Mouse (Mus musculus): ENCODE results near the gene Rbbp8nl. TPM values are rescaled to one million over a fixed set of nuclear protein-coding genes. Genes with fewer than 3 reads are reported as not detected.
"Not testable (repeated sequence)": the region's sequence is repeated elsewhere in the genome, so short reads cannot be mapped to it uniquely, and the experiment has no call there.

Rbbp8nl gene
- total RNA-seq, 4 experiments from 2014 or later, result not detected

DNA sequence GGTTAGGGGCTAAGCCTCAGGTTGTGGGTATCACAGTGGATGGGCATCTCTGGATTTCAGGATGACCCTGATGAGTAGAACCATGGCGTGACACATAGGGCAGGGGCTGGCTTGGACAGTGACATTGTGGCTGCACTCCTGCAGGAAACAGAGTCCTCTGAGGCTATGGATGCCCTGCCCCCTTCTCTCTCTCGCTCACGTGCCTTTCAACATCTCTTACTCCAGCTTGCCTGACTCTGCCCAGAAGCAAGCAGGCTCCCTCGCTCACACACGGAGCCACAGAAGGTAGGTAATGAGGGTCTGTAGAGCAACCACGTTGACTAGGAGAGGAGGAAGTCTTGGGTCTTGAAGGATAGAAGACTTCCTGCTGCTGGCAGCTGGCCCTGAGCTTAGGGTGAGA, 824 bp upstream of the Rbbp8nl start:
- DNase-seq (ENCODE audit: low spot score in 2 of 2), result no peak

DNA sequence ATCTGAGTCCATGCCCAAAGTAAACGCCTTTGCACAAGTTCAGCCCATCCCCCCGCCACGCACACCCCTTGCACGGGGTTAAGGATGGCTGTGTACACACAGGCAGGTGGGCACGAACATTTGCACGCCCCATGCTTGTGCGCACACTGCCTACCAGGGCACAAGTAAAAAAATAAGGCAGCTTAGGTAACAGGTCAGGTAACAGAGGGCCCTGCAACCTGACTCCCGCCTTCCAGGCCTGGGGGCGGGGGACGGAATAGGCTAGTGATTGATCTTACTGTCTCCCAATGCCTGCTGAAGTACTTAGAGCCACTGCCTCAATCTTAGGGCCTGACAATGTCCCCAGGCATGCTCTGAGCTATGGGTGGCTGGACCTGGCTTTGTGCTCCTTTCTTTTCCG, 713 bp downstream of the Rbbp8nl start:
- no peak for DNase-seq (ENCODE audit: low spot score in 2 of 2)

DNA sequence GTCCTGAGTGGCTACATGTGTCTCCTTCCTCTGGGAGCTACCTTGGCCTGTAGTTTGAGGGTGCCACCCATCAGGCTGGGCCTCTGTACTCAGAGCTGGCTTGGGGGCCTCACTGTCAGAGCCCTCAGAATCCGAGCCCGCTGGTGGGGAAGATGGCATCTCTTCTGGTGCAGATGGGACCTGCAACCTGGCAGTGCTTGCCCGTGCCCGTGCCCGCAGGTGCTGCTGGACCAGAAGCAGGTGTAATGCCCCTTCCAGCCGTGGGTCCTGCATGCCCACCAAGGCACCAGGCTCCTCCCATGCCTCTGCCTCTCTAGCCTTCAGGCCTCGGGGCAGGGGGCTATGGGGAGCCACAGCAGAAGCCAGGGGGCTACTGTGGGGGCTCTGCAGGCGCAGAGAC, 10.4 kb downstream of the Rbbp8nl start:
- no peak for DNase-seq (ENCODE audit: low spot score in 2 of 2)

DNA sequence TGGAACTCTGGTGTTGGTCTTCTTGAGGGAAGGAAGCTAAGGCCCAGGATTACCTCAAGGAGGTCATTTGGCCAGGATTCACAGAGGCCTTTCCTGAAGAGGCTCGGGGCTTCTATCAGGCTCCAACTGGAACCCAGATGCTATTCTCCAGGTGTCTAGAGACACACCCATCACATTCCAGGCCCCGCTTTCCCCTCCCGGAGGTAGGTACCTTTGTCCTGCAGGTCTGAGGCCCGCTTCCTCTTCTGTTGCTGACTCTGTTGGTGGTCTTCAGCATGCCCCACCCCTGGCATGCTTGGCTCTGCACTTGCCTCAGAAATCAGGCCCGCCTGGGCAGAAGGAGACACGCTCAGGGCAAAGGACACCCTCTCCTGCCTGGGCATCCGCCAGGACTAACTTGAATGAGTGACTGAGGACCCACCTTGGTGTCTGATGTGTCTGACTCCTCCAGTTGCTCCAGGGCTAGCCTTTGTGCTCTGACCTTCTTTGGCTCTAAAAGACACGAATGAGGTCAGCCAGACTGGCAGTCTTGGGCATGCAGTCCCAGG, 11.8 kb downstream of the Rbbp8nl start:
- no peak for DNase-seq (ENCODE audit: low spot score in 2 of 2)

DNA sequence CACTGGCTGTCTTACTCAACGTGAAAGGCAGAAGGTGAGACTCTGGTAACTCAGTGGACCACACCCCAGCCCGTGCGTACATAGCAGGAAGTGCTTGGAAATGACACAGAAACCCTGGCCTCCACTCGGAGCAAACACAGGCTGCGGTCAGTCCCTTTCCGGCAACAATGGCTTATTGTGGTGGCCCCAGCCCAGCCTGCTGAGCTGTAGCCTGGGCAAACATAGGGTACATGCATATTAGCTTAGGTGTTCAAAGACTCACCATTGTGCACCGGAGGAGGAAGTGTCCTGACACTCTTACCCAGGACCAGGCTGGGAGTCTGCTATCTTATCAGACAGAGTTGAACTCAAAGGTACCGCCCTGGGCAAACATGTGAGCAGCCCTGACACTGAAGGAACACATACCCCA, 12.8 kb downstream of the Rbbp8nl start:
- no peak for DNase-seq (ENCODE audit: low spot score in 2 of 2)

DNA sequence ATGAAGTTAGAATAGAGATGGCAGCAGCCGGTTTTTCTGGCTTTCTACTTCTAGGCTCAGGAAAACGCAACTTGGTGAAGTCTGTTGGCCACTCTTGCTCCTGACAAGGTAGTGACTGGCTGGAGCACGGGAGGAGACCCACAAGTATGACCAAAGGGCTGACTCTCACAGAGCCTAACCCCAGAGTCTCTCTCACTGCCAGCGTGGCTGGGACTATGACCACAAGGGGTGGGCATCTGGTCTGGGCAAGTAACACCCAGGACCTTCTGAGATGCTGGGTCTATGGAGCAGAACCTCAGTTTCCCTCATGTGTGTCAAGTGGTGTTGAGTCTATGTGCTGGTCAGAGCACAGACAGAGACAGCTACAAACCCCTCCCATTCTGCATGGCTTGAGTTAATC, 13.3 kb downstream of the Rbbp8nl start:
- no peak for DNase-seq (ENCODE audit: low spot score in 2 of 2)

DNA sequence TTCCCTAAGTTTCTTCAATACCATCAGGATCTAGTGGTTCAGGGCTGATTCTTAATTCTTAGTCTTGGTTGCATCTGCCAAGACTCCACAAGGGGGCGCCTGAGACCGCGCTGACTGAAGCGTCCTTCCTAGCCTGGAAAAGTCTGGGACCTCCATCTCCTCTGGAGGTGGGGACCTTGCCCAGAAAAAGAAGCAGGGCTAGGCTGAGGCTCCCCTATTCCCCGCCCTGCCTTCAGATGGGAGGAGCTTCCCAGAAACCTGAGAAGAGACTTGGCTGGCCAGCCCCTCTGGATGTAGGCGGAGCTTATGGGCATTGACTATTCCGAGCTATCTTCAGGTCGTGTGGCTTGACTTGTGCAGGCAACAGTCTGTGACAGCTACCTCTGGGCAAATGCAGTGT, 13.8 kb downstream of the Rbbp8nl start:
- peak in 1 of 2 experiments; percentile 69 for DNase-seq (ENCODE audit: low spot score in 2 of 2)

DNA sequence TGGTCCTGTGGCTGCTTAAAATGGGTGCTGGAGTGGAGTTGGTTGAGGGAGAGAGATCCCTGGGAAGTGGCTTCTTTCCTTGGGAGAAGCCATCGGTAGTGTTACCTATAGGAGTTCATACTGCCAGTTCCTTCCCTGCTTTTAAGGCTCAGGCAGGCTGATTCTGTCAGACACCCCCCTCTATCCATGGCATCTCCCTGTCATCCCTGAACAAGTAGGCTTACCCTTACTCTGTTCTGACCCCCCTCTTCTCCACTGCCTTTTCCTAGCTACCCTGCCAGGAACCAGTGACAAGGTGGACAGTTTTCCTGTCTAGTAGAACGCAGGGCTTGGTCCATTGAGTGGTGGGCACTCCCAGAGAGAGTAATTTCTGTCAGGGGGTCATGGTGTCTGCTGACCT, 15.2 kb downstream of the Rbbp8nl start:
- DNase-seq (ENCODE audit: low spot score in 2 of 2), result no peak

DNA sequence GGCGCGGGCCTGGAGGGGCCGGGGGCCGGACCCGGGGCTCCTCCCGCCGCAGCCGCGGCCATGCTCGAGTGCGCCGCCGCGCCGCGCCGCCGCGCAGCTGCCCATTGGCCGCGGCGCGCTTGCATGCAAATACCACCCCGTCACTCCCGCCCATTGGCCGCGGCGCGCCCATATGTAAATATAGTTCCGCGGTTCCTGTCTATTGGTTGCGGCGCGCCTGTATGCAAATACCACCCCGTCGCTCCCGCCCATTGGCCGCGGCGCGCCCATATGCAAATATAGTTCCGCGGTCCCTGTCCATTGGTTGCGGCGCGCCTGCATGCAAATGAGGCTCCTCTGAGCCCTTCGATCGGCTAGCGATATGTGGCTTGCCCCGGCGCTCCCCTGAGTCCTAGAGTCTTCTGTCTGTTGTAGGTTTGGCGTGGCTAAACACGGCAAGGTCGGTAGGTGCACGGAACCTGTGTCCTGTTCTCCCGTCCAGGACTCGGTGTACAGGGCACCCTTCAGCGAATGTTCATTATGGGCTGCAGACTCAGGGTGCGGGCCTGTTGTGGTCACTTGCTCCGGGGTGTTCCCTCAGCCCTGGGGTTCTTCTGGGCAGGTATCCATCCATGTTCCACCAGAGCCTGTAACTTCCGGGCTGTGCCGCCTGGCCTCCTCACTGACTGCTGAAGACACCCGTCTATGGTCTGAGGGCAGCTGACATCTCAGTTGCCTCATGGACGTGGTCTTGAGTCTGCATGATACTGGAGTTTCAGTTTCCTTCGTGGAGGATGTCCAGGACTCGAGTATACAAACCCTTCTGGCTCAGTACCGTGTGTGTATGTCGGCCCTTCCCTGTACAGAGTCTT, 16.1 kb downstream of the Rbbp8nl start, which contains the start of gene Cables2:
Cables2 (minus strand) TSS at position 103 of the 851 bp plus-strand sequence.
- DNase-seq (ENCODE audit: low spot score in 2 of 2), result peak; percentile 72 to 94

DNA sequence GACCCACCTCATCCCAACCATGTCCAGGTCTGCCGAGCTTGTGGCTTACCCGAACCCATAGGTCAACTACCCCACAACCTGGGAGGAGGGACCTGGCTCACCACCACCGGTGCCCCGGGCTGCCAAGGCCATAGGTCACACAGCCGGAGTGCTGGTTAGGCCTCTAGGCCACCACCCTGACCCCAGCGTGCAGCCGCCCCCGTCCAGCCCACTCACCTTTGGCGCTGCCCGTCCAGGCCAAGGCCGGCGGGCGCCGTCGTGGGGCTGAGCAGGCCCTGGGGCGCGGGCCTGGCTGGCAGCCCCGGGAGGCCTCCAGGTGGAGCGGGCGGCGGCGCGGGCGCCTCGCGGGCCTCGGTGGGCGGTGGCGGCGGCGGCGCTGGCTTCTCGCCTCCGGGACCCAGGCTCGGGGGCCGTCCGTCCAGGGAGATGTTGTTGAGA, 16.8 kb downstream of the Rbbp8nl start:
- DNase-seq (ENCODE audit: low spot score in 2 of 2), result no peak

DNA sequence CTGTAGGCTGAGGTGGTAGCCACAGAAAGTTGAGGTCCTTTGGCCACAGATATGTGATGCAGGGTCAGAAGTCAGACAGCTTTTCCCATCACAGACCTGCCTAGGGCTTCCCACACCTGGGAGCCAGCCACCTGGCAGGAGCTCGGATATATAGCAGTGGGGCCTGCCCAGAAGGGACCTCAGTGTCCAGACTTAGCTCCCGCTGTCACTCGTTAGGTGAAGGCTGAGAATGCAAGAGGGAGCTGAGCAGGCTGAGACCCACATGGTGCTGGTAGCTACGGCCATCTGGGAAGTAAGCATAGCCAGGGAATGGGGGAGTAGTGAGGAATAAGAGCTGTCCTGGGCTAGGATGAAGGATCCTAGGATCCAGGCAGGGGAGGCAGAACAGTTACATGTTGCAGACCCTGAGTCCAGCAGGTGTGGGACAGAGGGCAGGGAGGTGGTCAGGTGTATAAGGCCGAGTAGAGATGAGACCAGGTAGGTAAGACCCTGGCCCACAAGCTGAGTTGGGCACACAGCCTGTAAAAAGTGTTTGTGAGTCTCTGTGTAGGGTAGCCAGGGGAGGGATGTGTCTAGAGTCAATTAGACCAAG, 17.8 kb downstream of the Rbbp8nl start:
- no peak for DNase-seq (ENCODE audit: low spot score in 2 of 2)

DNA sequence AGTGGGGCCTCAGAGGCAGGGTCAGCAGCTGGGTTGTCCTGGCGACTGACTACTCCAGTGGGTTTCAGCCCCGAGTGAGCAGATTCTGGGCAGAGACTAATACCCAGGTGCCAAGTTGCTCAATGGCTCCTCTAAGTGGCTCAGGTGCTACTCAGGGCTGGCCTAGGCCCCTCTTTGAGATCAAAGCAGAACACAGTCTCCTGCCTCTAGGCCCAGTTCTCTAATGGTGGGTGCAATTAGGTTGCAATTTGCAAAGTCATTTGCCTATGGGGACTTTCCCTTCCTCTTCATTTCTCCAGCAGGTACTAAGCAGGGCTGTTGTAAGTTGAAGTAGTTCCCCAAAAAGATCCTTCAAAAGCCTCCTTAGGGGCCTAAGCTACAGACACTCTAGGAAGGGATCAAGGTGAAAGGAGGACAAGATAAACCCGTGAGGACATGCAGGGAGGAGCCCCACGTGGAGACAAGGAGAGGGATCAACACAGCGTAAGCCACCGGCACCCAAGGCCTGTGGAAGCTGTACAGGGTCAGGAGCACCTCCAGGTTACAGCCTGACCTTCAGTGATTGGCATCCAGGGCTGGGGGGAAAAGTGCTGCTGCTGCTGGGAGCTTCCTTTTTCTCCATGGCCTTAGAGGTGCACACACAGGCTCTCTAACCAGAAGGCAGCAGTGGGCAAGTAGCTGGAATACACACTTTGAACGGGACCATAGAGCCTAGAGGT, 19.0 kb downstream of the Rbbp8nl start:
- no peak for DNase-seq (ENCODE audit: low spot score in 2 of 2)

DNA sequence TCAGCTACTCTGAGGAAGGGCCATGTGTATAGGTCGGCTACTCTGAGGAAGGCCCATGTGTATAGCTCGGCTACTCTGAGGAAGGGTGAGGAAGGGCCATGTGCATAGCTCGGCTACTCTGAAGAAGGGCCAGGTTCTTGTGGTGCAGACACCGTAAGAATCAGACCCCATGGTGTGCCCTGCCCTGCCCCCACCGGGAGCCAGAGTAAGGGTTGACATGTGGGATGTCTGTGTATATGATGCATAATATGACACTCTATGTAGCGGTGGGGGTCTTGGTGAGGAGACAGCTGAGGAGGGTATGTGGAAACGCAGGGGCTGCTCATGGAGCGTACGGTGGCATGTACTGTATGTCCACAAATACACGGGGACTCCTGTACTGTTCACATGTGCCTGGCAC, 20.4 kb downstream of the Rbbp8nl start:
- no peak for DNase-seq (ENCODE audit: low spot score in 2 of 2)

DNA sequence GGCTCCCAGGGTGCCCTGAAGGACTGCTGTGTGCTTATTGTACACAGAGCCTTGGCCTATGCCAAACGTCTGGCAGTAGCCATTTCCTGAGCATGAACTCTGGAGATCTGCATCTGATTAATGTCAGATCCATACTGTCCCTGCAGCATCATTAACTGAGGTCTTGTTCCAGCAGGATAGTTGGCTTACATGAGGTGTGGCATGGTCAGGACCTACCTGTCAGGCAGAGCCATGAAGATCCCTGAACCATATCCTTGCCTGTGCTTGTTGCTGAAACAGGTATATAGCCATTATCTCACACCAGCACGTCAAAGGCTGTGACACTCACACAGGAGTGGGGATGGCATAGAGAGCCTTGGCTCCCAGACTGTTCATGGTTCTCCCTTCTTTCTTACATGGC, 21.7 kb downstream of the Rbbp8nl start:
- no peak for DNase-seq (ENCODE audit: low spot score in 2 of 2)

DNA sequence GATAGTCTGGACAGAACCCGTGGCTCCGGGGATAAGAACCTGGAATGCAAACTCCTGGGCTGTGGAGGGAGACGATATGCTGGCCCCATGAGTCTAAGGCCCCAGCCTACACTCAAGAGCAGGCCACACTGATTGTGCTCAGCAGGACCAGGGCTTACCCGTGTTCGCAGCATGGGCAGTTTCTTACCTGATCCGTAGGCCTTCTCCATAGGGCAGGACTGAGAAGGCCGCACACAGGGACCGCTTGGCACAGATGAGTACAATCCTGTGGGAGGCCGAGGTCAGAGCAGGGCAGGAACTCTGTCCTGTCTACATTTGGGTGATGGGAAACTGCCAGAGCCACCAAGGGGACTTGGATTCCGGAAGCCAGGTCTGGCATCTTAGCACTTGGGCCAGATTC, 26.8 kb downstream of the Rbbp8nl start:
- DNase-seq (ENCODE audit: low spot score in 2 of 2), result no peak

DNA sequence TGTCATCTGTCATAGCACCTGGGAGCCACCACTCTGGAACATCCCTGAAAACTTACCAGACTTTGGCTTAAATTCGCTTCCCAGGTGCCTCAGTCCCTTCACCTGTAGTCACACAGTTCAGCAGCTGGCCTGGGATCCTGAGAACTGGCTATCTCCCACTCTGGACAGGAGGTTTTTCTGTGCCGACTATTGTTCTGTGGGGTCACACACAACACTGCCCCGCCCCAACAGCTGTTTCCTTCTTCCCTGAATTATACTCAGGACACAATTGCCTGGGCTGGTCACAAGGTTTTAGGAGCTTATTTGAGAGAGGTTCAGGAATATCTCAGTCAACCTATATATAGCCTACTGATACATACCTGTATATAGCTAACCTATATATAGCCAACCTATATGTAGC, 27.2 kb downstream of the Rbbp8nl start:
- DNase-seq (ENCODE audit: low spot score in 2 of 2), result no peak

DNA sequence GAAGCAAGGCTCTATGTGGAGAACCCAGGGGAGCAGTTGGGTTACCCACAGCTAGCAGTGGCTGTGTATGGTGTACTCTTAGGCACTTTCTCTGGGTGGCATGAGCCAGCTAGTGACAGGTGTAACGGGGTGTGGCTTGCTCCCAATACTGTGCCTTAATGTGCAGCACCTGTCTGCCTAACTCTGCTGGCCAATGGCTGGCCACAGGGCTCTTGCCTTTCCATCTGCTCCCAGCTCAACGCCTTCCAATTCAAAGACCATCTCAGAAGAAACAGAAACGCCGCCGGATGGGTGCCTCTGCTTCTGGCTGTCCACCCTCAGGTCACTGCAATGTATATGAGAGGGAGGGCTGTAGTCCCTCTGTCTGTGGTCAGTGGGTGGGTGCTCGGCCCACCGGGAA, 27.8 kb downstream of the Rbbp8nl start:
- no peak for DNase-seq (ENCODE audit: low spot score in 2 of 2)

DNA sequence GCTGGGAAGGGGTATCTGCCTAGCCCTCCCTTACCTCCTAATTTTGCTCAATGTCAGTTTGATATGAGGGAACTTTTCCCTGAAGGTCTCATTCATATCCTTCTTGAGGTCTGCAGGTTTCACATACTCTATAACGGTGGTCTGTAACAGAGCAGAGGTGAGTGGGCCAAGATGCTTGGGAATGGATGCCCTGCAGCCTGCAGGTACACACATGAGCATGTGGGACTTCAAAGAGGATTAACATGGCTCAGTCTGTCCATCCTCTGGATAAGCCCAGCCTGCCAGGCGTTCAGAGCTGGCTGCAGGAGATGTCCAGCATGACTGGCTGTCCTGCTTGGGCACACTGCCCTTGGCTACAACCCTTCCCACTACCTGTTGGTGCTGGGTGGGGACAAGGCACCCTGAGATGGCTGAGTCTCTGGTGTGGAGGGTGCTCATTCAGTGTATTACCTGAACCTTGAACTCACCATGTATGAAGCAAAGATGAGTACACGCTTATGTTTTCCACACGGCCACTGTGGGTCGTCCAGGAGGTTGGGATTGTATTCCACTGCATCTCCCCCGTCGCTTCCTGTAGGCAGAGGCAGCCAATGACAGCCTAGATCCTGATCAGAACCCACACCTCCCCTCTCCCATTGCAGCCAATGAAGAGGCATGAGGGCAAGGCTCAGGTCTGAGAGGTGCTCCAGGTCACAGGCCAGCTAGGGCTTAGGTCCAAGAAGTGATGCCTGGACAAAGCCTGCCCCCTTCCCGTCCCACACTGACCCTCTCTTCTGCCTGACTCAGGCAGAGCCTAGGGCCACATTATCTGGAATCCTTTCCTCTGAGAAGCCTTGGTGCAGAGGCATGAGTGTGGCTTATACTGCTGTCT, 28.8 kb downstream of the Rbbp8nl start:
- no peak for DNase-seq (ENCODE audit: low spot score in 2 of 2)

DNA sequence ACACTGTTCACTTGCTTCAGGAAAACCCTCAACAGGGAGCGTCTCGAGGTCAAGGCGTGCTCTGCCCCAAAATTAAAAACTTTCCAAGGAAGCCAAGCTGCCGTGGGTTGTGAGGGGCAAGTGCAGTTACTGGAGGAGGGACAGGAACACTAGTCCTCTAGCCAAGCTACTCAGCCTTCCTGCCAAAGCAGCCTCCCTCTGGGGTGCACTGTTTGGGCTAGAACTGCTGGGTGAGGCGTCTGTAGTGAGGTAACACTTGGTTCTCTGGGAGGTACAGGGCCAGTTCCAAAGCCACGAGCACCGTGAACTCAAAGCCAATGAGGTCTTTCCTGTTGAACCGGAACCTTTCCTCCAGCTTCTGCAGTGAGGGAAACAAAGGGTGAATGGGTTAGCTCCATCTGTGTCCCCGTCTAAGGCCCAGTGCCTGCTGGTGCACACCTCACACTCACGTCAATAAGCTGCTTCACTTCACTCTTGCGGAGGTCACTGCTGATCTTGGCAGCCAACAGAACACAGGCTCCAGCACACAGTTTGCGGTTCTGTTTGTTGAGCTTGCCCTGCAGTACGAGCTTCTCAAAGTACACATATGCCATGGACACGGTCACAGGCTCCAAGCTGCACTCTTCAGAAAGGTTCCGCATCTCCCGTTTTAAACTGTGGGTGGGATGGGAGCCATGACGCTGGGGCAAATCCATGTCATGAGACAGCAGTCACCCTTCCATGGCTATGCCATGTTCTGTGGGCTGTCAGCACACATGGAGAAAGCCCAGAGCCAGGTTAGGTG, 29.7 kb downstream of the Rbbp8nl start:
- DNase-seq (ENCODE audit: low spot score in 2 of 2), result not testable (repeated sequence)

DNA sequence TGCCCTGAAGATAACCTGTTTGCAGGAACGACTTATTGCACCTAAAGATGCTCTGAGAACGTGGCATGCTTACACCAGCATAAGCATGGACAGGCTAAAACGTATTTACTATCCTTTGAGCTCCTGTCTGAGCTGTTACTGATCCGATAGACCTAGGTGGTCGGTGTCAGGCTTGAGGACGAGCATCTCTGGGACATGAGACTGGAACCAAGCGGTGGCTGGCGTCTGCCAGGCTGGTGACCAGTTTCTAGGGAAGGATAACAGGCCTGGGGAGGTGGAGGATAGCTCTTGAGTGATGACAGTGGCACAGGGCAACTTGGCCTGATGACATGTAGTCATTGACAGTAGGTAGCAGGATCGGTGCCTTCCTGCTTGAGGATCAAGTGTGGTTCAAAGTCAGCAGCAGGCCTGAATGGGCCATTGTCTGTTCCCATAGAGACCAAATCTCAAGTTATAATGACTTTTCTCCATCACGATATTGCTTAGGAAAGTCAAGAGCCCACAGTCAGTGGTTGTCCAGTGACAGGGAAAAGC, 30.7 kb downstream of the Rbbp8nl start:
- DNase-seq (ENCODE audit: low spot score in 2 of 2), result not testable (repeated sequence)
